Mouse (Mus musculus): Measurements from ENCODE around the gene Prrt2. TPM values are rescaled to one million over a fixed set of nuclear protein-coding genes. Genes with fewer than 3 reads are reported as not detected.
A peak's percentile ranks its signal among the peaks of the same experiment; 100 is the strongest.

Prrt2 gene
- polyA plus RNA-seq, 1 experiment, result 0.55 TPM

GRCm38 (mm10) chr7:127014993-127015392 is 6.0 kb downstream of the Prrt2 start:
- Histone ChIP-seq H3K4me3 (ENCODE audit: insufficient read depth, low read depth, low read length) (no peak overlapping the region), H3K27ac (replicated peaks; ENCODE audit: low read depth, low read length) (no peak overlapping the region)

GRCm38 (mm10) chr7:127014320-127014719 is 6.7 kb downstream of the Prrt2 start, which contains the start of gene Mvp:
Mvp (minus strand) TSS chr7:127014621.
- Histone ChIP-seq H3K27ac (replicated peaks; ENCODE audit: low read depth, low read length) (peak within 1 kb of the TSS; percentile 97), H3K4me3 (ENCODE audit: insufficient read depth, low read depth, low read length) (peak within 1 kb of the TSS; percentile 89), H3K4me1 (ENCODE audit: control insufficient read depth, insufficient read depth, insufficient read length, low read length) (peaks cover 20% of the 10 kb centered on the region)

More at GRCm38 (mm10) chr7:127014993-127015392, 6.0 kb downstream of the Prrt2 start:
- H3K4me1 ChIP-seq (ENCODE audit: control insufficient read depth, insufficient read depth, insufficient read length, low read length), result peaks cover 17% of the 10 kb centered on the region

- Histone ChIP-seq H3K4me3 (ENCODE audit: insufficient read depth, low read depth, low read length) (peak overlapping the region; percentile 89), H3K27ac (replicated peaks; ENCODE audit: low read depth, low read length) (no peak overlapping the region; the same call in 1 of the 2 replicates), H3K4me1 (ENCODE audit: control insufficient read depth, insufficient read depth, insufficient read length, low read length) (peaks cover 29% of the 10 kb centered on the region)
These were observed 7.6 kb downstream of the Prrt2 start for GRCm38 (mm10) chr7:127013385-127013784.

GRCm38 (mm10) chr7:127012845-127013244 is 8.2 kb downstream of the Prrt2 start:
- Histone ChIP-seq H3K4me1 (ENCODE audit: control insufficient read depth, insufficient read depth, insufficient read length, low read length) (peaks cover 30% of the 10 kb centered on the region), H3K4me3 (ENCODE audit: insufficient read depth, low read depth, low read length) (peak overlapping the region; percentile 89; the same call in 1 of the 2 replicates), H3K27ac (replicated peaks; ENCODE audit: low read depth, low read length) (no peak overlapping the region)

GRCm38 (mm10) chr7:127012374-127012773 is 8.6 kb downstream of the Prrt2 start:
- peaks cover 35% of the 10 kb centered on the region for H3K4me1 ChIP-seq (ENCODE audit: control insufficient read depth, insufficient read depth, insufficient read length, low read length)

GRCm38 (mm10) chr7:127011717-127012116 is 9.3 kb downstream of the Prrt2 start:
- Histone ChIP-seq H3K27ac (replicated peaks; ENCODE audit: low read depth, low read length) (no peak overlapping the region), H3K4me3 (ENCODE audit: insufficient read depth, low read depth, low read length) (no peak overlapping the region), H3K4me1 (ENCODE audit: control insufficient read depth, insufficient read depth, insufficient read length, low read length) (peaks cover 35% of the 10 kb centered on the region)

More at GRCm38 (mm10) chr7:127012374-127012773, 8.6 kb downstream of the Prrt2 start:
- no peak overlapping the region for H3K27ac ChIP-seq (replicated peaks; ENCODE audit: low read depth, low read length)
- H3K4me3 ChIP-seq (ENCODE audit: insufficient read depth, low read depth, low read length), result no peak overlapping the region

- Histone ChIP-seq H3K4me1 (ENCODE audit: control insufficient read depth, insufficient read depth, insufficient read length, low read length) (peaks cover 34% of the 10 kb centered on the region), H3K27ac (replicated peaks; ENCODE audit: low read depth, low read length) (no peak overlapping the region), H3K4me3 (ENCODE audit: insufficient read depth, low read depth, low read length) (no peak overlapping the region)
These were observed 10.0 kb downstream of the Prrt2 start for GRCm38 (mm10) chr7:127011051-127011450.

- peaks cover 26% of the 10 kb centered on the region for H3K4me1 ChIP-seq (ENCODE audit: control insufficient read depth, insufficient read depth, insufficient read length, low read length)
- peak overlapping the region; percentile 65 for H3K27ac ChIP-seq (replicated peaks; ENCODE audit: low read depth, low read length)
- no peak overlapping the region for H3K4me3 ChIP-seq (ENCODE audit: insufficient read depth, low read depth, low read length)
These were observed 11.5 kb downstream of the Prrt2 start for GRCm38 (mm10) chr7:127009307-127010085.

GRCm38 (mm10) chr7:127008239-127009019 is 12.6 kb downstream of the Prrt2 start:
- peaks cover 24% of the 10 kb centered on the region for H3K4me1 ChIP-seq (ENCODE audit: control insufficient read depth, insufficient read depth, insufficient read length, low read length)
- no peak overlapping the region for H3K4me3 ChIP-seq (ENCODE audit: insufficient read depth, low read depth, low read length)
- H3K27ac ChIP-seq (replicated peaks; ENCODE audit: low read depth, low read length), result peak overlapping the region; percentile 65

GRCm38 (mm10) chr7:127007313-127008024 is 13.5 kb downstream of the Prrt2 start:
- Histone ChIP-seq H3K4me3 (ENCODE audit: insufficient read depth, low read depth, low read length) (no peak overlapping the region), H3K27ac (replicated peaks; ENCODE audit: low read depth, low read length) (peak overlapping the region; percentile 65; the same call in 1 of the 2 replicates), H3K4me1 (ENCODE audit: control insufficient read depth, insufficient read depth, insufficient read length, low read length) (peaks cover 19% of the 10 kb centered on the region)

- Histone ChIP-seq H3K27ac (replicated peaks; ENCODE audit: low read depth, low read length) (no peak overlapping the region), H3K4me3 (ENCODE audit: insufficient read depth, low read depth, low read length) (no peak overlapping the region), H3K4me1 (ENCODE audit: control insufficient read depth, insufficient read depth, insufficient read length, low read length) (peaks cover 15% of the 10 kb centered on the region)
These were observed 16.7 kb downstream of the Prrt2 start for GRCm38 (mm10) chr7:127004122-127004875.

- H3K4me1 ChIP-seq (ENCODE audit: control insufficient read depth, insufficient read depth, insufficient read length, low read length), result peaks cover 8% of the 10 kb centered on the region
- H3K27ac ChIP-seq (replicated peaks; ENCODE audit: low read depth, low read length), result no peak overlapping the region
- no peak overlapping the region for H3K4me3 ChIP-seq (ENCODE audit: insufficient read depth, low read depth, low read length)
These were observed 17.4 kb downstream of the Prrt2 start for GRCm38 (mm10) chr7:127003620-127004019.

- no peak overlapping the region for H3K27ac ChIP-seq (replicated peaks; ENCODE audit: low read depth, low read length)
These were observed 21.4 kb downstream of the Prrt2 start for GRCm38 (mm10) chr7:126999568-126999967.

GRCm38 (mm10) chr7:126996449-126996848 is 24.6 kb downstream of the Prrt2 start:
- Histone ChIP-seq H3K4me3 (ENCODE audit: insufficient read depth, low read depth, low read length) (no peak overlapping the region), H3K4me1 (ENCODE audit: control insufficient read depth, insufficient read depth, insufficient read length, low read length) (no peaks in the 10 kb centered on the region), H3K27ac (replicated peaks; ENCODE audit: low read depth, low read length) (no peak overlapping the region)

More at GRCm38 (mm10) chr7:126999568-126999967, 21.4 kb downstream of the Prrt2 start:
- Histone ChIP-seq H3K4me3 (ENCODE audit: insufficient read depth, low read depth, low read length) (no peak overlapping the region), H3K4me1 (ENCODE audit: control insufficient read depth, insufficient read depth, insufficient read length, low read length) (no peaks in the 10 kb centered on the region)

All from brown adipose tissue, adult 24 weeks (tissue).